Mouse (Mus musculus): Measurements from ENCODE around the gene Cadm1. TPM values are rescaled to one million over a fixed set of nuclear protein-coding genes. Genes with fewer than 3 reads are reported as not detected.

The Cadm1 gene
- 34.7 TPM for polyA plus RNA-seq (2015; fragmentation: Illumina TruSeq; extraction: RNeasy Lipid Tissue Mini Kit (QIAGEN cat#74804); ENCODE audit: insufficient read depth, low replicate concordance)

GRCm38 (mm10) chr9:47529602-47530450, at the start of gene Cadm1:
Gene Cadm1, plus strand, starts transcription at chr9:47530173.

Data from spleen, adult 10 weeks (tissue).